9 mouse cellular contexts compared by ENCODE assay signal in the genomic region with DNA sequence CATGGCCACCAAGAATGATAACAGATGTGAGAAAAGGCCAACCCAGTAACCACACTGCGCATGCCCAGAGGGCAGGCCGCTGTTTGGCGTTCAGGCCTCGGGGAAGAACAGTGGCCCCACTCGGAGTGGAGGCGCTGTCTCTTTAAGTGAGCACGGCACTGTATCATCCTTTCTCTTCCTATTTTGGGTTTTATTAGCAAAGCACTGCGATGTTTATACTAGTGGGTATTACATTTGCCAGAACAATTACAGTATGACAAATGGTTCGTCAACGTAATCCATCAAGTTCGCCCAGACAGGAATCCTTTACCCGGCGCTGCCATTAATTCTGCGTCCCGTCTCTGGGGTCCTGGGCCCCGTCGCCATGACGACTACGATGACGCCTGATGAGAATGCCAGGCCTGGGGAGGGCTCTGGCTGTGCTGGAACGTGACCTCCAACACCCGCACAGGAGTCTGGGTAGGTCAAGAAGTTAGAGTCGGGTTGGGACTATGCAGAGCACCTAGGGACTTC.
A peak's percentile ranks its signal among the peaks of the same experiment; 100 is the strongest.
DNase-seq lines count a peak whose midpoint lies in the region; ATAC-seq lines count a peak whose summit lies in the region.
"Had no signal": no experiment of that assay in that cellular context is flagged by ENCODE, and none has a peak within 500 bp of the region (broad histone marks: within the 10 kb centered on the region; RNA-seq: fewer than 3 reads in every experiment).

No protein-coding gene starts in this region.

- H3K4me1 ChIP-seq in heart, embryonic 16.5 days (ENCODE audit: control insufficient read depth, insufficient read depth, low read length), result no peaks in the 10 kb centered on the region; the same call in 1 of the 2 replicates
- H3K4me1 ChIP-seq in hindbrain, embryonic 11.5 days (replicated peaks; ENCODE audit: control insufficient read depth, insufficient read depth, low read length), result peaks cover 13% of the 10 kb centered on the region
- H3K4me1 ChIP-seq in midbrain, embryonic 14.5 days (ENCODE audit: control insufficient read depth, insufficient read depth, low read length), result peaks cover 32% of the 10 kb centered on the region
- H3K4me1 ChIP-seq: liver, embryonic 15.5 days had no signal

- H3K27me3 ChIP-seq in heart, embryonic 16.5 days (ENCODE audit: control insufficient read depth, insufficient read depth, low read length), result no peaks in the 10 kb centered on the region
- no peaks in the 10 kb centered on the region; the same call in 1 of the 2 replicates for H3K27me3 ChIP-seq in hindbrain, embryonic 11.5 days (ENCODE audit: control insufficient read depth, insufficient read depth, low read length)
- no peaks in the 10 kb centered on the region for H3K27me3 ChIP-seq in midbrain, embryonic 14.5 days (ENCODE audit: control insufficient read depth, insufficient read depth, low read length)
- H3K27me3 ChIP-seq: liver, embryonic 15.5 days had no signal

- H3K9me3 ChIP-seq in heart, embryonic 16.5 days (replicated peaks; ENCODE audit: control insufficient read depth, low read length), result no peaks in the 10 kb centered on the region
- no peaks in the 10 kb centered on the region for H3K9me3 ChIP-seq in hindbrain, embryonic 11.5 days (ENCODE audit: control insufficient read depth, low read length)
- H3K9me3 ChIP-seq in midbrain, embryonic 14.5 days (ENCODE audit: control insufficient read depth, low read length), result no peaks in the 10 kb centered on the region
- H3K9me3 ChIP-seq: liver, embryonic 15.5 days had no signal

- intact Hi-C loops in heart, postnatal 25 days (cut with DNase I), result no loop called here

- no peak for ATAC-seq in heart, embryonic 16.5 days (replicated peaks; ENCODE audit: extremely low read depth, insufficient read depth, low FRiP score)
- peak; percentile 85 for ATAC-seq in hindbrain, embryonic 11.5 days (ENCODE audit: low FRiP score)
- peak; percentile 46; the same call in 1 of the 2 replicates for ATAC-seq in midbrain, embryonic 14.5 days (ENCODE audit: low FRiP score, low TSS enrichment)
- ATAC-seq in megakaryocyte, adult 5-6 weeks (ENCODE audit: poor library complexity, severe bottlenecking), result no peak

- H3K4me2 ChIP-seq in heart, embryonic 16.5 days (ENCODE audit: low read depth, low read length), result peak overlapping the region; percentile 3; the same call in 1 of the 2 replicates
- no peak overlapping the region for H3K4me2 ChIP-seq in hindbrain, embryonic 11.5 days (replicated peaks; ENCODE audit: low read depth, low read length)
- peak overlapping the region; percentile 17; the same call in 1 of the 2 replicates for H3K4me2 ChIP-seq in midbrain, embryonic 14.5 days (ENCODE audit: low read length)
- H3K4me2 ChIP-seq: liver, embryonic 15.5 days had no signal

- H3K27ac ChIP-seq in heart, embryonic 16.5 days (ENCODE audit: low read length), result no peak overlapping the region
- no peak overlapping the region for H3K27ac ChIP-seq in hindbrain, embryonic 11.5 days (ENCODE audit: low read depth, low read length)
- peak overlapping the region; percentile 57 for H3K27ac ChIP-seq in midbrain, embryonic 14.5 days (replicated peaks; ENCODE audit: low read depth, low read length)
- H3K27ac ChIP-seq: liver, embryonic 15.5 days had no signal

- H3K9ac ChIP-seq in heart, embryonic 16.5 days (ENCODE audit: low read length), result no peak overlapping the region
- no peak overlapping the region for H3K9ac ChIP-seq in hindbrain, embryonic 11.5 days (ENCODE audit: low read depth, low read length)
- H3K9ac ChIP-seq in midbrain, embryonic 14.5 days (replicated peaks; ENCODE audit: low read length), result 0 out of 2 replicates have a peak overlapping the region, but pooled peaks have one; percentile 6
- H3K9ac ChIP-seq: liver, embryonic 15.5 days had no signal

- no peak for DNase-seq in heart, postnatal 25 days (ENCODE audit: low spot score)
- peak; percentile 70 for DNase-seq in adrenal gland, postnatal 14 days
- peak; percentile 79 for DNase-seq in hindbrain, embryonic 11.5 days (ENCODE audit: low spot score)
- peak; percentile 66 for DNase-seq in midbrain, embryonic 14.5 days
- no peak for DNase-seq in layer of hippocampus, adult 9-11 months
- DNase-seq in heart, adult 11 months, result no peak

- no peak overlapping the region for H3K4me3 ChIP-seq in heart, embryonic 16.5 days (ENCODE audit: low read length)
- H3K4me3 ChIP-seq in hindbrain, embryonic 11.5 days (ENCODE audit: low read depth, low read length), result no peak overlapping the region
- no peak overlapping the region for H3K4me3 ChIP-seq in midbrain, embryonic 14.5 days (replicated peaks; ENCODE audit: low read depth, low read length)
- H3K4me3 ChIP-seq: liver, embryonic 15.5 days had no signal

- H3K36me3 ChIP-seq in heart, embryonic 16.5 days (ENCODE audit: control insufficient read depth, insufficient read depth), result no peaks in the 10 kb centered on the region
- no peaks in the 10 kb centered on the region for H3K36me3 ChIP-seq in hindbrain, embryonic 11.5 days (ENCODE audit: control insufficient read depth, insufficient read depth, low read length)
- H3K36me3 ChIP-seq in midbrain, embryonic 14.5 days (ENCODE audit: control insufficient read depth, insufficient read depth, low read length), result no peaks in the 10 kb centered on the region
- H3K36me3 ChIP-seq: liver, embryonic 15.5 days had no signal

- WGBS in heart, embryonic 16.5 days, result 49% methylated on average over 23 of the region's 23 CpGs
- 26% methylated on average over 23 of the region's 23 CpGs for WGBS in hindbrain, embryonic 11.5 days
- WGBS in midbrain, embryonic 14.5 days, result 24% methylated on average over 23 of the region's 23 CpGs

Comparison
In these comparisons a context has a peak if more than half of its experiments do, and no peak if none do; other contexts are left out.
1. ATAC-seq: peak in hindbrain, embryonic 11.5 days (single experiment) and midbrain, embryonic 14.5 days (single experiment); none in heart, embryonic 16.5 days (single experiment) and megakaryocyte, adult 5-6 weeks (single experiment).
2. DNase-seq: peak in adrenal gland, postnatal 14 days (single experiment), hindbrain, embryonic 11.5 days (single experiment) and midbrain, embryonic 14.5 days (single experiment); none in heart, postnatal 25 days (single experiment), layer of hippocampus, adult 9-11 months (single experiment) and heart, adult 11 months (single experiment).